8 mouse cellular contexts compared by ENCODE assay signal in genomic region chr10:75763682-75764518, GRCm38 (mm10). TPM values are rescaled to one million over a fixed set of nuclear protein-coding genes. Genes with fewer than 3 reads are reported as not detected.
DNase-seq lines count a peak whose midpoint lies in the region; ATAC-seq and TF ChIP-seq lines count a peak whose summit lies in the region.

Cabin1 (minus strand) TSS chr10:75764341.

- peak; percentile 91 for TF ChIP-seq POLR2A in testis, adult 2 months (IDR thresholded peaks at IDR 0.05; ENCODE audit: control insufficient read depth, low read depth, low read length)

- H3K27me3 ChIP-seq in E14TG2a.4 (ENCODE audit: insufficient read depth, low read length): no peaks in the 10 kb centered on the region
- H3K27me3 ChIP-seq in forebrain, embryonic 12.5 days: no peaks in the 10 kb centered on the region
- no peaks in the 10 kb centered on the region for H3K27me3 ChIP-seq in heart, postnatal 0 days (ENCODE audit: control insufficient read depth, insufficient read depth, low read length)
- no peaks in the 10 kb centered on the region for H3K27me3 ChIP-seq in liver, embryonic 16.5 days (ENCODE audit: control insufficient read depth, insufficient read depth, low read depth, low read length)
- H3K27me3 ChIP-seq in neural tube, embryonic 13.5 days: no peaks in the 10 kb centered on the region
- no peaks in the 10 kb centered on the region for H3K27me3 ChIP-seq in testis, adult 2 months (ENCODE audit: control insufficient read depth, insufficient read depth, low read length)

- peaks cover 31% of the 10 kb centered on the region for H3K36me3 ChIP-seq in E14TG2a.4 (ENCODE audit: insufficient read depth, low read length)
- H3K36me3 ChIP-seq in forebrain, embryonic 12.5 days (replicated peaks): peaks cover 12% of the 10 kb centered on the region; the same call in 1 of the 2 replicates
- no peaks in the 10 kb centered on the region for H3K36me3 ChIP-seq in heart, postnatal 0 days (replicated peaks; ENCODE audit: control insufficient read depth, insufficient read depth, low read length)
- no peaks in the 10 kb centered on the region for H3K36me3 ChIP-seq in liver, embryonic 16.5 days (ENCODE audit: control insufficient read depth, insufficient read depth)
- H3K36me3 ChIP-seq in neural tube, embryonic 13.5 days: peaks cover 8% of the 10 kb centered on the region; the same call in 1 of the 2 replicates
- no peaks in the 10 kb centered on the region for H3K36me3 ChIP-seq in testis, adult 2 months (ENCODE audit: control insufficient read depth, insufficient read depth, low read length)

- 0 out of 2 replicates have a peak, but pooled peaks have one; percentile 41 for TF ChIP-seq EP300 in heart, postnatal 0 days (IDR thresholded peaks at IDR 0.05; ENCODE audit: low read depth)

- DNase-seq in c-Kit-positive CD71-positive TER-119-positive erythroid progenitor cells, embryonic 14.5 days (ENCODE audit: low spot score): peak; percentile 99
- peak; percentile 97 for DNase-seq in heart, postnatal 0 days (ENCODE audit: low spot score)
- peak; percentile 97 to 98 for DNase-seq in kidney, postnatal 4 days

- WGBS in forebrain, embryonic 12.5 days: under 1% methylated on average over 60 of the region's 61 CpGs
- WGBS in heart, postnatal 0 days: under 1% methylated on average over 61 of the region's 61 CpGs
- WGBS in liver, embryonic 16.5 days (ENCODE audit: insufficient replicate concordance): under 1% methylated on average over 61 of the region's 61 CpGs
- under 1% methylated on average over 61 of the region's 61 CpGs for WGBS in neural tube, embryonic 13.5 days

- TF ChIP-seq CTCF in E14TG2a.4 (conservative IDR thresholded peaks at IDR 0.05; ENCODE audit: low read length): no peak
- no peak for TF ChIP-seq CTCF in heart, postnatal 0 days (IDR thresholded peaks at IDR 0.05; ENCODE audit: low read depth)
- TF ChIP-seq CTCF in testis, adult 2 months (IDR thresholded peaks at IDR 0.05; ENCODE audit: control insufficient read depth, insufficient read depth, insufficient replicate concordance, low read depth, low read length): no peak

- H3K4me2 ChIP-seq in forebrain, embryonic 12.5 days: peak within 1 kb of the TSS; percentile 87
- peak within 1 kb of the TSS; percentile 96 for H3K4me2 ChIP-seq in heart, postnatal 0 days (ENCODE audit: low read depth, low read length)
- peak within 1 kb of the TSS; percentile 92 for H3K4me2 ChIP-seq in liver, embryonic 16.5 days (ENCODE audit: low read depth, low read length)
- peak within 1 kb of the TSS; percentile 88 for H3K4me2 ChIP-seq in neural tube, embryonic 13.5 days

- H3K9ac ChIP-seq in forebrain, embryonic 12.5 days: peak within 1 kb of the TSS; percentile 87
- peak within 1 kb of the TSS; percentile 91 for H3K9ac ChIP-seq in heart, postnatal 0 days (replicated peaks; ENCODE audit: low read depth, low read length)
- peak within 1 kb of the TSS; percentile 88 for H3K9ac ChIP-seq in liver, embryonic 16.5 days (ENCODE audit: low read depth, low read length)
- H3K9ac ChIP-seq in neural tube, embryonic 13.5 days: peak within 1 kb of the TSS; percentile 87

- peak within 1 kb of the TSS; percentile 69 for H3K27ac ChIP-seq in forebrain, embryonic 12.5 days
- peak within 1 kb of the TSS; percentile 64 for H3K27ac ChIP-seq in heart, postnatal 0 days (ENCODE audit: low read depth)
- H3K27ac ChIP-seq in liver, embryonic 16.5 days (ENCODE audit: low read length): peak within 1 kb of the TSS; percentile 96
- H3K27ac ChIP-seq in neural tube, embryonic 13.5 days (replicated peaks): peak within 1 kb of the TSS; percentile 82
- peak within 1 kb of the TSS; percentile 63 for H3K27ac ChIP-seq in testis, adult 2 months (ENCODE audit: control insufficient read depth, insufficient read depth, low read depth, low read length)

- H3K4me3 ChIP-seq in E14TG2a.4 (replicated peaks; ENCODE audit: low read length): peak within 1 kb of the TSS; percentile 95
- peak within 1 kb of the TSS; percentile 85 for H3K4me3 ChIP-seq in forebrain, embryonic 12.5 days (replicated peaks)
- peak within 1 kb of the TSS; percentile 82 for H3K4me3 ChIP-seq in heart, postnatal 0 days (ENCODE audit: low read depth, low read length)
- H3K4me3 ChIP-seq in liver, embryonic 16.5 days (ENCODE audit: low read depth, low read length): peak within 1 kb of the TSS; percentile 97
- peak within 1 kb of the TSS; percentile 87 for H3K4me3 ChIP-seq in neural tube, embryonic 13.5 days
- peak within 1 kb of the TSS; percentile 82 for H3K4me3 ChIP-seq in testis, adult 2 months (ENCODE audit: control insufficient read depth, low read depth, low read length)

- no peaks in the 10 kb centered on the region for H3K9me3 ChIP-seq in E14TG2a.4 (ENCODE audit: low read length)
- no peaks in the 10 kb centered on the region for H3K9me3 ChIP-seq in forebrain, embryonic 12.5 days
- 0 out of 2 replicates have a peak, but pooled peaks cover 3% of the 10 kb centered on the region for H3K9me3 ChIP-seq in heart, postnatal 0 days (replicated peaks; ENCODE audit: control insufficient read depth, low read length)
- H3K9me3 ChIP-seq in liver, embryonic 16.5 days (replicated peaks; ENCODE audit: control insufficient read depth, low read length): no peaks in the 10 kb centered on the region
- no peaks in the 10 kb centered on the region for H3K9me3 ChIP-seq in neural tube, embryonic 13.5 days

- H3K4me1 ChIP-seq in E14TG2a.4 (replicated peaks; ENCODE audit: low read depth, low read length): peaks cover 41% of the 10 kb centered on the region
- peaks cover 15% of the 10 kb centered on the region for H3K4me1 ChIP-seq in forebrain, embryonic 12.5 days
- no peaks in the 10 kb centered on the region for H3K4me1 ChIP-seq in heart, postnatal 0 days (ENCODE audit: control insufficient read depth, insufficient read depth)
- peaks cover 19% of the 10 kb centered on the region for H3K4me1 ChIP-seq in liver, embryonic 16.5 days (ENCODE audit: control insufficient read depth, low read depth, low read length)
- peaks cover 22% of the 10 kb centered on the region for H3K4me1 ChIP-seq in neural tube, embryonic 13.5 days (replicated peaks)
- peaks cover 2% of the 10 kb centered on the region for H3K4me1 ChIP-seq in testis, adult 2 months (ENCODE audit: control insufficient read depth, insufficient read depth, low read length)

- peak; percentile 99 for ATAC-seq in forebrain, embryonic 12.5 days (ENCODE audit: low FRiP score)
- ATAC-seq in heart, postnatal 0 days (ENCODE audit: insufficient read depth, low read depth): peak; percentile 99
- peak; percentile 96 for ATAC-seq in liver, embryonic 16.5 days (ENCODE audit: low read depth)
- peak; percentile 99 for ATAC-seq in neural tube, embryonic 13.5 days (ENCODE audit: low read depth)

RNA-seq across cellular contexts. Expression of gene Cabin1, which starts in this region (rescaled TPM):
- 42.8 and 51.9 TPM in 2 replicates for polyA plus RNA-seq in forebrain, embryonic 12.5 days (2016; fragmentation: Nextera tagmentation; extraction: Ambion mirVana)
- total RNA-seq in heart, postnatal 0 days (2014; rRNA removed; ENCODE audit: low replicate concordance): 44.1 and 194 TPM in 2 replicates
- polyA plus RNA-seq in heart, postnatal 0 days (2015; fragmentation: Nextera tagmentation; extraction: Ambion mirVana): 13.8 and 14.0 TPM in 2 replicates
- 11.6 and 13.6 TPM in 2 replicates for polyA plus RNA-seq in liver, embryonic 16.5 days (2015; fragmentation: Nextera tagmentation; extraction: Ambion mirVana)
- polyA plus RNA-seq in neural tube, embryonic 13.5 days (2015; fragmentation: Nextera tagmentation; extraction: Ambion mirVana): 31.7 and 31.9 TPM in 2 replicates
- 19.7 and 20.0 TPM in 2 replicates for polyA plus RNA-seq in testis, adult 2 months (2012; rRNA removed)

Comparison
In these comparisons a context has a peak if more than half of its experiments do, and no peak if none do; other contexts are left out.
1. Peak in every context shown above with its lines: DNase-seq, ATAC-seq, H3K4me3 ChIP-seq and H3K27ac ChIP-seq.